Mouse (Mus musculus) testis, adult 2 months (tissue): ENCODE results near the gene Gm45337.

Experiments used
- CTCF ChIP-seq: fragments of 200-500 bp; IDR thresholded peaks from 2 replicates; pipeline ENCODE4 v1.5.1; 2012; ENCODE audit warnings: low read depth, mild to moderate bottlenecking, inconsistent platforms, low read length, moderate library complexity; ENCODE audit not compliant: control insufficient read depth, insufficient read depth, insufficient replicate concordance
- POLR2A ChIP-seq: fragments of 200-500 bp; IDR thresholded peaks from 2 replicates; pipeline ENCODE4 v1.6.1; 2012; ENCODE audit warnings: low read depth, mild to moderate bottlenecking, inconsistent platforms, low read length, moderate library complexity; ENCODE audit not compliant: control insufficient read depth

GRCm38 (mm10) chr7:142119632-142120031 lies 24.8 kb downstream of the Gm45337 start:
- no peak for TF ChIP-seq POLR2A
- TF ChIP-seq CTCF, result no peak
